Mouse (Mus musculus): Measurements from ENCODE around the gene Eps8. TPM values are rescaled to one million over a fixed set of nuclear protein-coding genes. Genes with fewer than 3 reads are reported as not detected.
A peak's percentile ranks its signal among the peaks of the same experiment; 100 is the strongest.

Gene Eps8
- polyA plus RNA-seq, 1 experiment from 2014 or later = 27.5 TPM

GRCm38 (mm10) chr6:137637443-137637842 is 17.2 kb downstream of the Eps8 start:
- H3K4me3 ChIP-seq = no peak overlapping the region
- no peaks in the 10 kb centered on the region for H3K9me3 ChIP-seq
- H3K4me2 ChIP-seq = no peak overlapping the region
- no peaks in the 10 kb centered on the region for H3K4me1 ChIP-seq (replicated peaks)
- no peaks in the 10 kb centered on the region for H3K27me3 ChIP-seq
- 82% methylated on average over 7 of the region's 7 CpGs for WGBS
- no peak overlapping the region for H3K27ac ChIP-seq (replicated peaks)
- ATAC-seq (ENCODE audit: low FRiP score, low read depth) = no peak
- H3K9ac ChIP-seq = no peak overlapping the region
- no peaks in the 10 kb centered on the region for H3K36me3 ChIP-seq

- Histone ChIP-seq H3K4me2 (no peak overlapping the region), H3K27ac (replicated peaks) (no peak overlapping the region), H3K4me1 (replicated peaks) (no peaks in the 10 kb centered on the region), H3K9me3 (no peaks in the 10 kb centered on the region), H3K36me3 (no peaks in the 10 kb centered on the region), H3K27me3 (no peaks in the 10 kb centered on the region), H3K4me3 (no peak overlapping the region), H3K9ac (no peak overlapping the region)
- ATAC-seq (ENCODE audit: low FRiP score, low read depth) = no peak
- 89% methylated on average over 5 of the region's 5 CpGs for WGBS
Measured at GRCm38 (mm10) chr6:137636131-137636530, 18.5 kb downstream of the Eps8 start.

- 60% methylated on average over 4 of the region's 4 CpGs for WGBS
- Histone ChIP-seq H3K4me3 (no peak overlapping the region), H3K4me1 (replicated peaks) (peaks cover 9% of the 10 kb centered on the region), H3K4me2 (no peak overlapping the region), H3K9me3 (no peaks in the 10 kb centered on the region), H3K27ac (replicated peaks) (no peak overlapping the region), H3K36me3 (no peaks in the 10 kb centered on the region), H3K9ac (no peak overlapping the region), H3K27me3 (no peaks in the 10 kb centered on the region)
- no peak for ATAC-seq (ENCODE audit: low FRiP score, low read depth)
Measured at GRCm38 (mm10) chr6:137633626-137634025, 21.1 kb downstream of the Eps8 start.

- H3K9ac ChIP-seq = no peak overlapping the region
- 90% methylated on average over 8 of the region's 8 CpGs for WGBS
- no peaks in the 10 kb centered on the region for H3K27me3 ChIP-seq
- H3K27ac ChIP-seq (replicated peaks) = no peak overlapping the region
- H3K4me3 ChIP-seq = no peak overlapping the region
- H3K4me1 ChIP-seq (replicated peaks) = peaks cover 9% of the 10 kb centered on the region
- H3K36me3 ChIP-seq = no peaks in the 10 kb centered on the region
- no peak for ATAC-seq (ENCODE audit: low FRiP score, low read depth)
- H3K4me2 ChIP-seq = no peak overlapping the region
- no peaks in the 10 kb centered on the region for H3K9me3 ChIP-seq
Measured at GRCm38 (mm10) chr6:137633121-137633520, 21.6 kb downstream of the Eps8 start.

GRCm38 (mm10) chr6:137630387-137630786 is 24.3 kb downstream of the Eps8 start:
- H3K9me3 ChIP-seq = no peaks in the 10 kb centered on the region
- no peaks in the 10 kb centered on the region for H3K36me3 ChIP-seq
- H3K9ac ChIP-seq = no peak overlapping the region
- WGBS = 88% methylated on average over 13 of the region's 13 CpGs
- peaks cover 9% of the 10 kb centered on the region for H3K4me1 ChIP-seq (replicated peaks)
- ATAC-seq (ENCODE audit: low FRiP score, low read depth) = 0 out of 2 replicates have a peak, but pooled peaks have one; percentile 30
- no peak overlapping the region for H3K4me3 ChIP-seq
- no peak overlapping the region for H3K27ac ChIP-seq (replicated peaks)
- H3K4me2 ChIP-seq = no peak overlapping the region
- H3K27me3 ChIP-seq = no peaks in the 10 kb centered on the region

- H3K27me3 ChIP-seq = no peaks in the 10 kb centered on the region
- peaks cover 9% of the 10 kb centered on the region for H3K4me1 ChIP-seq (replicated peaks)
- no peak overlapping the region for H3K4me3 ChIP-seq
- no peaks in the 10 kb centered on the region for H3K36me3 ChIP-seq
- 0 out of 2 replicates have a peak, but pooled peaks have one; percentile 71 for ATAC-seq (ENCODE audit: low FRiP score, low read depth)
- H3K27ac ChIP-seq (replicated peaks) = peak overlapping the region; percentile 59
- 32% methylated on average over 13 of the region's 13 CpGs for WGBS
- H3K9me3 ChIP-seq = no peaks in the 10 kb centered on the region
- H3K9ac ChIP-seq = 0 out of 2 replicates have a peak overlapping the region, but pooled peaks have one; percentile 7
- peak overlapping the region; percentile 19; the same call in 1 of the 2 replicates for H3K4me2 ChIP-seq
Measured at GRCm38 (mm10) chr6:137629603-137630231, 25.0 kb downstream of the Eps8 start.

GRCm38 (mm10) chr6:137628715-137629114 is 26.0 kb downstream of the Eps8 start:
- H3K27me3 ChIP-seq = no peaks in the 10 kb centered on the region
- 90% methylated on average over 6 of the region's 6 CpGs for WGBS
- no peak overlapping the region for H3K27ac ChIP-seq (replicated peaks)
- no peak overlapping the region for H3K4me2 ChIP-seq
- H3K4me1 ChIP-seq (replicated peaks) = peaks cover 9% of the 10 kb centered on the region
- H3K9me3 ChIP-seq = no peaks in the 10 kb centered on the region
- no peak overlapping the region for H3K4me3 ChIP-seq
- no peak overlapping the region for H3K9ac ChIP-seq
- no peaks in the 10 kb centered on the region for H3K36me3 ChIP-seq
- ATAC-seq (ENCODE audit: low FRiP score, low read depth) = no peak

GRCm38 (mm10) chr6:137621021-137621420 is 33.7 kb downstream of the Eps8 start:
- Histone ChIP-seq H3K27ac (replicated peaks) (no peak overlapping the region), H3K4me3 (no peak overlapping the region), H3K9ac (no peak overlapping the region), H3K9me3 (no peaks in the 10 kb centered on the region), H3K4me2 (no peak overlapping the region), H3K36me3 (no peaks in the 10 kb centered on the region), H3K4me1 (replicated peaks) (no peaks in the 10 kb centered on the region), H3K27me3 (no peaks in the 10 kb centered on the region)
- 77% methylated on average over 2 of the region's 2 CpGs for WGBS
- no peak for ATAC-seq (ENCODE audit: low FRiP score, low read depth)

GRCm38 (mm10) chr6:137613903-137614302 is 40.8 kb downstream of the Eps8 start:
- no peak overlapping the region for H3K4me3 ChIP-seq
- H3K9me3 ChIP-seq = no peaks in the 10 kb centered on the region
- ATAC-seq (ENCODE audit: low FRiP score, low read depth) = no peak
- no peak overlapping the region for H3K27ac ChIP-seq (replicated peaks)
- no peaks in the 10 kb centered on the region for H3K27me3 ChIP-seq
- H3K4me2 ChIP-seq = no peak overlapping the region
- H3K36me3 ChIP-seq = no peaks in the 10 kb centered on the region
- H3K4me1 ChIP-seq (replicated peaks) = 0 out of 2 replicates have a peak, but pooled peaks cover 4% of the 10 kb centered on the region
- WGBS = 45% methylated on average over 4 of the region's 4 CpGs
- H3K9ac ChIP-seq = no peak overlapping the region

GRCm38 (mm10) chr6:137612071-137612547 is 42.6 kb downstream of the Eps8 start:
- H3K27ac ChIP-seq (replicated peaks) = no peak overlapping the region
- ATAC-seq (ENCODE audit: low FRiP score, low read depth) = peak; percentile 37; the same call in 1 of the 2 replicates
- 0 out of 2 replicates have a peak, but pooled peaks cover 4% of the 10 kb centered on the region for H3K4me1 ChIP-seq (replicated peaks)
- H3K9me3 ChIP-seq = no peaks in the 10 kb centered on the region
- no peaks in the 10 kb centered on the region for H3K27me3 ChIP-seq
- H3K4me3 ChIP-seq = no peak overlapping the region
- H3K9ac ChIP-seq = no peak overlapping the region
- no peak overlapping the region for H3K4me2 ChIP-seq
- H3K36me3 ChIP-seq = no peaks in the 10 kb centered on the region
- 65% methylated on average over 2 of the region's 2 CpGs for WGBS

GRCm38 (mm10) chr6:137608160-137608930 is 46.3 kb downstream of the Eps8 start:
- Histone ChIP-seq H3K36me3 (no peaks in the 10 kb centered on the region), H3K27ac (replicated peaks) (no peak overlapping the region), H3K9me3 (no peaks in the 10 kb centered on the region), H3K27me3 (no peaks in the 10 kb centered on the region), H3K4me3 (no peak overlapping the region), H3K9ac (no peak overlapping the region), H3K4me2 (no peak overlapping the region), H3K4me1 (replicated peaks) (no peaks in the 10 kb centered on the region)
- ATAC-seq (ENCODE audit: low FRiP score, low read depth) = no peak
- 86% methylated on average over 17 of the region's 17 CpGs for WGBS

GRCm38 (mm10) chr6:137606541-137606940 is 48.1 kb downstream of the Eps8 start:
- Histone ChIP-seq H3K4me3 (no peak overlapping the region), H3K27me3 (no peaks in the 10 kb centered on the region), H3K36me3 (no peaks in the 10 kb centered on the region), H3K27ac (replicated peaks) (no peak overlapping the region), H3K9ac (no peak overlapping the region), H3K9me3 (no peaks in the 10 kb centered on the region), H3K4me1 (replicated peaks) (no peaks in the 10 kb centered on the region), H3K4me2 (no peak overlapping the region)
- ATAC-seq (ENCODE audit: low FRiP score, low read depth) = no peak
- WGBS = 88% methylated on average over 7 of the region's 7 CpGs

All from hindbrain, embryonic 15.5 days (tissue).